Mouse (Mus musculus) myocyte (in vitro differentiated cells): ENCODE data around the gene Slc12a3. TPM values are rescaled to one million over a fixed set of nuclear protein-coding genes. Genes with fewer than 3 reads are reported as not detected.
A peak's percentile ranks its signal among the peaks of the same experiment; 100 is the strongest.

Experiments
- H3K27me3 ChIP-seq: one replicate; pipeline ENCODE4 v1.6.1; 2011; ENCODE audit not compliant: control insufficient read depth, insufficient read depth, insufficient read length
- H3K36me3 ChIP-seq: one replicate; pipeline ENCODE4 v1.6.1; 2011; ENCODE audit not compliant: control insufficient read depth, insufficient read depth
- H3K4me2 ChIP-seq: one replicate; pipeline ENCODE4 v1.6.1; 2011; ENCODE audit warnings: low read depth, control low read depth
- H3K4me3 ChIP-seq: one replicate; pipeline ENCODE4 v1.5.1; 2011; ENCODE audit warnings: mild to moderate bottlenecking, control low read depth, moderate library complexity
- H3K79me2 ChIP-seq: one replicate; pipeline ENCODE4 v1.6.1; 2011; ENCODE audit not compliant: control insufficient read depth, insufficient read depth
- H3ac ChIP-seq: one replicate; pipeline ENCODE4 v1.6.1; 2011; ENCODE audit not compliant: control insufficient read depth, insufficient read length
- CEBPB ChIP-seq: IDR thresholded peaks from 2 replicates; pipeline ENCODE4 v1.6.1; 2011; ENCODE audit warnings: mild to moderate bottlenecking, moderate library complexity; ENCODE audit not compliant: poor library complexity, insufficient read depth, severe bottlenecking
- E2F4 ChIP-seq: IDR thresholded peaks from one replicate; pipeline ENCODE4 v1.6.1; 2011; ENCODE audit warnings: mild to moderate bottlenecking, control low read depth, moderate library complexity; ENCODE audit not compliant: insufficient read depth
- MAX ChIP-seq: IDR thresholded peaks from one replicate; pipeline ENCODE4 v1.6.1; 2011; ENCODE audit warnings: low read depth, mild to moderate bottlenecking, control low read depth
- MYOD1 ChIP-seq, 3 experiments: IDR thresholded peaks; one replicate each; pipeline ENCODE4 v1.6.1; 2011; ENCODE audit warnings: control low read depth in 2 of 3, low read depth in 2 of 3, mild to moderate bottlenecking in 2 of 3, moderate library complexity in 1 of 3; ENCODE audit not compliant: insufficient read length in 2 of 3, control insufficient read depth in 1 of 3
- MYOG ChIP-seq, 3 experiments: IDR thresholded peaks; one replicate each; pipeline ENCODE4 v1.6.1; 2011; ENCODE audit warnings: control low read depth in 2 of 3, low read depth in 2 of 3, mild to moderate bottlenecking in 2 of 3; ENCODE audit not compliant: insufficient read length in 2 of 3, control insufficient read depth in 1 of 3, insufficient read depth in 1 of 3
- POLR2A ChIP-seq: IDR thresholded peaks from one replicate; pipeline ENCODE4 v1.6.1; 2011; ENCODE audit warnings: low read depth, mild to moderate bottlenecking, control low read depth, moderate library complexity; ENCODE audit not compliant: insufficient read length
- POLR2AphosphoS2 ChIP-seq: IDR thresholded peaks from one replicate; pipeline ENCODE4 v1.6.1; 2011; ENCODE audit warnings: low read depth, control low read depth; ENCODE audit not compliant: insufficient read length
- REST ChIP-seq: IDR thresholded peaks from one replicate; pipeline ENCODE4 v1.6.1; 2011; ENCODE audit warnings: mild to moderate bottlenecking, control low read depth, moderate library complexity; ENCODE audit not compliant: insufficient read depth, insufficient read length
- SRF ChIP-seq: IDR thresholded peaks from one replicate; pipeline ENCODE4 v1.6.1; 2011; ENCODE audit warnings: low read depth; ENCODE audit not compliant: control insufficient read depth, insufficient read length
- TCF12 ChIP-seq: IDR thresholded peaks from one replicate; pipeline ENCODE4 v1.6.1; 2011; ENCODE audit warnings: mild to moderate bottlenecking, control low read depth; ENCODE audit not compliant: poor library complexity, insufficient read depth, severe bottlenecking
- TCF3 ChIP-seq: IDR thresholded peaks from one replicate; pipeline ENCODE4 v1.6.1; 2011; ENCODE audit warnings: low read depth, control low read depth; ENCODE audit not compliant: insufficient read length
- USF1 ChIP-seq: IDR thresholded peaks from one replicate; pipeline ENCODE4 v1.6.1; 2011; ENCODE audit warnings: low read depth, mild to moderate bottlenecking, control low read depth, moderate library complexity
- polyA plus RNA-seq: library from polyadenylated mRNA; unstranded; fragments of >200 nt; fragmentation: generic; extraction: Trizol; gene quantifications from one replicate; pipeline ENCODE4 v1.2.1, GENCODE M21; 2012; ENCODE audit warnings: missing spikeins

Gene Slc12a3
- polyA plus RNA-seq, 1 experiment: 0.04 TPM

DNA sequence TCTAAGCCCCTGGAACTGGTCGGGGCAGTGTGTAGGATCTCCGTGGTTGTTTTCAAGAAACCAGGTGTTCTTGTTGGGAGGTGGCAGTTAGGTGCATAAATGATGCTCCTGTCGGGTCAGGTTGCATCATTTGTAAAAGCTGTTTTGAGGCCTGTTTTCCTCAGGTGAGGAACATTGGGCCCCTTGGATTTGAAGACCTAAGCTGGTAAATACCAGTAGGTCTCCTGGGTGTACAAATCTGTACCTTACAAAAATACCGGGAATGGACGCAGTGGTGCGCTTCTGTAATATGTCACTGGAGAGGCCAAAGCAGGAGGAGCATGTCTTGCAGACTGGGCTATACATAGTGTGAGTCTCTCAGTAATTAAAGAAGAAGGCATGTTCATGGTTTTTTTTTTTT, 58.8 kb downstream of the Slc12a3 start:
- H3K27me3 ChIP-seq: no peaks in the 10 kb centered on the region
- no peak for TF ChIP-seq REST
- TF ChIP-seq MAX: no peak
- no peak for TF ChIP-seq POLR2AphosphoS2
- no peak for TF ChIP-seq CEBPB
- no peak for TF ChIP-seq MYOG (IDR thresholded peaks at IDR 0.05; ENCODE audit: control insufficient read depth in 1 of 3, insufficient read depth in 1 of 3, insufficient read length in 2 of 3, low read depth in 2 of 3)
- peaks cover 40% of the 10 kb centered on the region for H3K79me2 ChIP-seq
- peak overlapping the region; percentile 89 for H3K4me2 ChIP-seq
- H3K36me3 ChIP-seq: peaks cover 49% of the 10 kb centered on the region
- H3K4me3 ChIP-seq: peak overlapping the region; percentile 100
- peak overlapping the region; percentile 77 for H3ac ChIP-seq

DNA sequence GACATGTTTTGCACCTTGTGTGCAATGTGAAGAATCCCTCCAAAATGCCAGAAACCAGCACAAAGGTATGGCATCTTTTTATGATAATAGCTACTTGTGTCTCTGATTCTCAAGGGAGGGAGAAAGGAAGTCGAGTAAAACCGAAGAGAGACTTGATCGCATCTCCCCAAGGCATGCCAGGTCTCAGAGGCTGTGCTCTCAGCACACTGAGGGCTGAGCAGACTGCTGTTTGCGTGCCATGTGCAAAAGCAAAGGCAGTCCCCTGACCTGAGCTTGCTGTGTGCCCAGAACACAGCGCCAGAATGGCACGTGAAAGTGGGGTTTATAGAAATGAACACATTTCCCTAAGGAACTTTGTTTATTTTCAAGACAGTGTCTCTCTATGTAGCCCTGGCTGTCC, 60.5 kb downstream of the Slc12a3 start:
- peak overlapping the region; percentile 100 for H3K4me3 ChIP-seq
- TF ChIP-seq SRF (no peak), POLR2A (peak; percentile 46), POLR2AphosphoS2 (peak; percentile 77), MYOD1 (IDR thresholded peaks at IDR 0.05; ENCODE audit: control insufficient read depth in 1 of 3, insufficient read length in 2 of 3, low read depth in 2 of 3) (no peak)
- H3K4me2 ChIP-seq: peak overlapping the region; percentile 89
- peaks cover 42% of the 10 kb centered on the region for H3K79me2 ChIP-seq
- peaks cover 67% of the 10 kb centered on the region for H3K36me3 ChIP-seq
- no peaks in the 10 kb centered on the region for H3K27me3 ChIP-seq
- H3ac ChIP-seq: no peak overlapping the region

DNA sequence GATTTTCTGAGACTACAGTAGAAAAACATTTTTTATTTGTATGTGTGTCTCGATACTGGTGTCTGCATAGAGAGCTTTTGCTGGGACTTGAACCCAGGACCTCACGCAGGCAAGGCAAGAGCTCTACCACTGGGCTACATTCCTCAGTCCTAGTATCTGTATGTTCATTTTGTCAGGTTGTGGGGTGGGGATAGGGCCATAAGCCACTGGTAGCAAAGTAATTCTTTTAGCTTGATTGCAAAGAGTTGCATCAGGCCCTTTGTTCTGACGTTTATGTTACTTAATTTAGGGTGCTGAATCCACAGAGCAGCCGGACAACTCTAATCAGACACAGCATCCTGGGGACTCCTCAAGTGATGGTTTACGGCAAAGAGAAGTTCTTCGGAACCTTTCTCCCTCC, 61.4 kb downstream of the Slc12a3 start:
- H3K27me3 ChIP-seq: no peaks in the 10 kb centered on the region
- peaks cover 42% of the 10 kb centered on the region for H3K79me2 ChIP-seq
- peak overlapping the region; percentile 36 for H3K4me2 ChIP-seq
- H3K4me3 ChIP-seq: no peak overlapping the region
- H3K36me3 ChIP-seq: peaks cover 76% of the 10 kb centered on the region
- TF ChIP-seq SRF (no peak), CEBPB (peak; percentile 97), USF1 (no peak), POLR2AphosphoS2 (peak; percentile 52), TCF3 (no peak), POLR2A (no peak)
- H3ac ChIP-seq: no peak overlapping the region

GRCm38 (mm10) chr8:94390910-94391309, 61.9 kb downstream of the Slc12a3 start:
- peak; percentile 54 for TF ChIP-seq POLR2AphosphoS2
- TF ChIP-seq MYOG (IDR thresholded peaks at IDR 0.05; ENCODE audit: control insufficient read depth in 1 of 3, insufficient read depth in 1 of 3, insufficient read length in 2 of 3, low read depth in 2 of 3): no peak
- no peak for TF ChIP-seq CEBPB
- TF ChIP-seq TCF3: no peak
- TF ChIP-seq USF1: no peak
- TF ChIP-seq MAX: no peak
- no peak for TF ChIP-seq REST
- TF ChIP-seq POLR2A: peak; percentile 27
- no peak for TF ChIP-seq SRF
- no peak for TF ChIP-seq MYOD1 (IDR thresholded peaks at IDR 0.05; ENCODE audit: control insufficient read depth in 1 of 3, insufficient read length in 2 of 3, low read depth in 2 of 3)
- no peak for TF ChIP-seq E2F4
- TF ChIP-seq TCF12: no peak
- Histone ChIP-seq H3K27me3 (no peaks in the 10 kb centered on the region), H3K4me3 (no peak overlapping the region), H3K36me3 (peaks cover 81% of the 10 kb centered on the region), H3K79me2 (peaks cover 42% of the 10 kb centered on the region), H3ac (no peak overlapping the region), H3K4me2 (peak overlapping the region; percentile 36)

- Histone ChIP-seq H3K4me2 (no peak overlapping the region), H3ac (no peak overlapping the region), H3K27me3 (no peaks in the 10 kb centered on the region), H3K36me3 (peaks cover 93% of the 10 kb centered on the region), H3K79me2 (peaks cover 36% of the 10 kb centered on the region), H3K4me3 (no peak overlapping the region)
- TF ChIP-seq USF1 (no peak), CEBPB (no peak), SRF (no peak), MYOD1 (IDR thresholded peaks at IDR 0.05; ENCODE audit: control insufficient read depth in 1 of 3, insufficient read length in 2 of 3, low read depth in 2 of 3) (no peak), MAX (no peak), E2F4 (no peak), MYOG (IDR thresholded peaks at IDR 0.05; ENCODE audit: control insufficient read depth in 1 of 3, insufficient read depth in 1 of 3, insufficient read length in 2 of 3, low read depth in 2 of 3) (no peak), POLR2A (no peak), TCF12 (no peak), POLR2AphosphoS2 (no peak), REST (no peak), TCF3 (no peak)
Observed at GRCm38 (mm10) chr8:94392147-94392546, 63.1 kb downstream of the Slc12a3 start.
